Mouse (Mus musculus) intestine, postnatal 0 days (tissue): Measurements from ENCODE around the gene Ogg1. TPM values are rescaled to one million over a fixed set of nuclear protein-coding genes. Genes with fewer than 3 reads are reported as not detected.

Experiments
- ATAC-seq: fragments of 200-750 bp; cut with Nextera tagmentation; 2 replicates; pipeline ENCODE4 v1.8.0; 2017; ENCODE audit warnings: mild to moderate bottlenecking, moderate TSS enrichment, moderate library complexity
- H3K27ac ChIP-seq: fragments of 300-500 bp; sonication (generic); 2 replicates; pipeline ENCODE4 v1.5.1; 2014; ENCODE audit warnings: mild to moderate bottlenecking, low read depth, low read length, moderate library complexity
- H3K27me3 ChIP-seq: fragments of 300-500 bp; sonication (generic); replicated peaks from 2 replicates; pipeline ENCODE4 v1.6.1; 2014; ENCODE audit warnings: low read length, mixed read lengths; ENCODE audit not compliant: control insufficient read depth, insufficient read depth
- H3K36me3 ChIP-seq: fragments of 300-500 bp; sonication (generic); 2 replicates; pipeline ENCODE4 v1.6.1; 2014; ENCODE audit warnings: mild to moderate bottlenecking, moderate library complexity; ENCODE audit not compliant: control insufficient read depth, insufficient read depth
- H3K4me1 ChIP-seq: fragments of 300-500 bp; sonication (generic); replicated peaks from 2 replicates; pipeline ENCODE4 v1.6.1; 2014; ENCODE audit warnings: antibody characterized with exemption, low read length, mixed read lengths; ENCODE audit not compliant: control insufficient read depth, insufficient read depth
- H3K4me2 ChIP-seq: fragments of 300-500 bp; sonication (generic); replicated peaks from 2 replicates; pipeline ENCODE4 v1.6.1; 2014; ENCODE audit warnings: low read depth, mild to moderate bottlenecking, moderate library complexity
- H3K4me3 ChIP-seq: fragments of 300-500 bp; sonication (generic); 2 replicates; pipeline ENCODE4 v1.5.1; 2014; ENCODE audit warnings: low read depth, low read length
- H3K9ac ChIP-seq: fragments of 300-500 bp; sonication (generic); 2 replicates; pipeline ENCODE4 v1.6.1; 2014; ENCODE audit warnings: mild to moderate bottlenecking, low read depth, low read length
- H3K9me3 ChIP-seq: fragments of 300-500 bp; sonication (generic); 2 replicates; pipeline ENCODE4 v1.6.1; 2016; ENCODE audit warnings: mixed run types; ENCODE audit not compliant: control insufficient read depth
- CTCF ChIP-seq: sonication (generic); IDR thresholded peaks from 2 replicates; pipeline ENCODE4 v1.5.1; 2016; ENCODE audit warnings: low read depth, mild to moderate bottlenecking, control low read depth, antibody characterized with exemption, moderate library complexity
- WGBS: fragments of 180-500 bp; shearing (Covaris S2); extraction: QIAGEN DNeasy Blood & Tissue Kit; methylation state at CpG from one replicate; pipeline ENCODE4 v1.1.7; 2014; 5-methylcytosine and 5-hydroxymethylcytosine counted together
- polyA plus RNA-seq: library from polyadenylated mRNA; unstranded; fragments of >200 nt; fragmentation: Nextera tagmentation; extraction: Ambion mirVana; gene quantifications from 2 replicates; pipeline ENCODE4 v1.2.1, GENCODE M21; 2015

The Ogg1 gene
- polyA plus RNA-seq, 1 experiment from 2014 or later = 9.7 TPM

GRCm38 (mm10) chr6:113346897-113347296 is 20.1 kb downstream of the Ogg1 start:
- no peaks in the 10 kb centered on the region for H3K4me1 ChIP-seq
- no peak for ATAC-seq
- no peak for TF ChIP-seq CTCF
- no peaks in the 10 kb centered on the region for H3K27me3 ChIP-seq
- H3K36me3 ChIP-seq = no peaks in the 10 kb centered on the region
- H3K4me2 ChIP-seq = no peak overlapping the region
- H3K27ac ChIP-seq = no peak overlapping the region
- WGBS = 65% methylated on average over 4 of the region's 4 CpGs
- no peaks in the 10 kb centered on the region for H3K9me3 ChIP-seq
- no peak overlapping the region for H3K9ac ChIP-seq
- H3K4me3 ChIP-seq = no peak overlapping the region

- H3K4me3 ChIP-seq = no peak overlapping the region
- ATAC-seq = peak; percentile 36; the same call in 1 of the 2 replicates
Observed at GRCm38 (mm10) chr6:113350538-113350937, 23.8 kb downstream of the Ogg1 start.

GRCm38 (mm10) chr6:113351161-113351560 is 24.4 kb downstream of the Ogg1 start:
- H3K9ac ChIP-seq = no peak overlapping the region
- H3K36me3 ChIP-seq = no peaks in the 10 kb centered on the region
- H3K4me2 ChIP-seq = no peak overlapping the region
- TF ChIP-seq CTCF = no peak
- ATAC-seq = no peak
- 75% methylated on average over 1 of the region's 1 CpGs for WGBS
- H3K27me3 ChIP-seq = no peaks in the 10 kb centered on the region
- H3K27ac ChIP-seq = no peak overlapping the region
- no peak overlapping the region for H3K4me3 ChIP-seq
- no peaks in the 10 kb centered on the region for H3K9me3 ChIP-seq
- no peaks in the 10 kb centered on the region for H3K4me1 ChIP-seq

More at GRCm38 (mm10) chr6:113350538-113350937, 23.8 kb downstream of the Ogg1 start:
- no peak overlapping the region for H3K9ac ChIP-seq
- H3K36me3 ChIP-seq = no peaks in the 10 kb centered on the region
- TF ChIP-seq CTCF = no peak
- H3K4me1 ChIP-seq = no peaks in the 10 kb centered on the region
- no peaks in the 10 kb centered on the region for H3K9me3 ChIP-seq
- no peak overlapping the region for H3K4me2 ChIP-seq
- H3K27ac ChIP-seq = no peak overlapping the region
- no peaks in the 10 kb centered on the region for H3K27me3 ChIP-seq

GRCm38 (mm10) chr6:113351653-113352052 is 24.9 kb downstream of the Ogg1 start:
- Histone ChIP-seq H3K27ac (no peak overlapping the region), H3K9ac (no peak overlapping the region), H3K4me2 (no peak overlapping the region), H3K4me3 (no peak overlapping the region), H3K27me3 (no peaks in the 10 kb centered on the region), H3K9me3 (no peaks in the 10 kb centered on the region), H3K4me1 (no peaks in the 10 kb centered on the region), H3K36me3 (no peaks in the 10 kb centered on the region)
- no peak for TF ChIP-seq CTCF
- WGBS = 38% methylated on average over 10 of the region's 10 CpGs
- no peak for ATAC-seq

- TF ChIP-seq CTCF = no peak
- Histone ChIP-seq H3K27me3 (no peaks in the 10 kb centered on the region), H3K27ac (no peak overlapping the region), H3K4me1 (no peaks in the 10 kb centered on the region), H3K4me3 (no peak overlapping the region), H3K9me3 (no peaks in the 10 kb centered on the region), H3K9ac (no peak overlapping the region), H3K4me2 (no peak overlapping the region), H3K36me3 (no peaks in the 10 kb centered on the region)
- no peak for ATAC-seq
- 76% methylated on average over 3 of the region's 3 CpGs for WGBS
Observed at GRCm38 (mm10) chr6:113352820-113353219, 26.0 kb downstream of the Ogg1 start.

- 59% methylated on average over 3 of the region's 3 CpGs for WGBS
- Histone ChIP-seq H3K4me2 (no peak overlapping the region), H3K4me1 (no peaks in the 10 kb centered on the region), H3K4me3 (no peak overlapping the region), H3K27me3 (no peaks in the 10 kb centered on the region), H3K36me3 (no peaks in the 10 kb centered on the region), H3K9ac (no peak overlapping the region), H3K27ac (no peak overlapping the region), H3K9me3 (no peaks in the 10 kb centered on the region)
- ATAC-seq = no peak
- TF ChIP-seq CTCF = no peak
Observed at GRCm38 (mm10) chr6:113353696-113354095, 26.9 kb downstream of the Ogg1 start.

GRCm38 (mm10) chr6:113361476-113361875 is 34.7 kb downstream of the Ogg1 start:
- H3K9ac ChIP-seq = no peak overlapping the region
- ATAC-seq = no peak
- no peak overlapping the region for H3K4me2 ChIP-seq
- 79% methylated on average over 4 of the region's 4 CpGs for WGBS
- peaks cover 5% of the 10 kb centered on the region; the same call in 1 of the 2 replicates for H3K36me3 ChIP-seq
- no peaks in the 10 kb centered on the region for H3K27me3 ChIP-seq
- H3K4me3 ChIP-seq = no peak overlapping the region
- no peak overlapping the region for H3K27ac ChIP-seq
- H3K9me3 ChIP-seq = no peaks in the 10 kb centered on the region
- TF ChIP-seq CTCF = peak; percentile 41; the same call in 1 of the 2 replicates
- no peaks in the 10 kb centered on the region for H3K4me1 ChIP-seq
